Mouse (Mus musculus) right cerebral cortex, postnatal 10 days (tissue): Measurements from ENCODE around the gene Ccl17.
"Not testable (repeated sequence)": the region's sequence is repeated elsewhere in the genome, so short reads cannot be mapped to it uniquely, and the experiment has no call there.

Source experiments
- DNase-seq, 2 experiments: peaks; one replicate each; pipeline ENCODE4 v3.0.0; 2021; ENCODE audit warnings: low spot score in 2 of 2

Gene Ccl17

GRCm38 (mm10) chr8:94826210-94826609 is 16.0 kb downstream of the Ccl17 start:
- no peak for DNase-seq

GRCm38 (mm10) chr8:94828284-94828683 is 18.0 kb downstream of the Ccl17 start:
- DNase-seq, result no peak

GRCm38 (mm10) chr8:94833901-94834405 is 23.7 kb downstream of the Ccl17 start:
- not testable (repeated sequence) for DNase-seq

GRCm38 (mm10) chr8:94835751-94836150 is 25.5 kb downstream of the Ccl17 start:
- DNase-seq, result not testable (repeated sequence)

GRCm38 (mm10) chr8:94836456-94837240 is 26.4 kb downstream of the Ccl17 start:
- no peak for DNase-seq

GRCm38 (mm10) chr8:94837662-94838574 is 27.7 kb downstream of the Ccl17 start, which contains the start of the genes Coq9 and Ciapin1:
Gene Coq9, plus strand, starts transcription at chr8:94838321.
Gene Ciapin1, minus strand, starts transcription at chr8:94838358.
- DNase-seq, result peak; percentile 97 to 98

GRCm38 (mm10) chr8:94838600-94838999 is 28.3 kb downstream of the Ccl17 start:
- peak; percentile 81 to 87 for DNase-seq

GRCm38 (mm10) chr8:94841183-94841582 is 30.9 kb downstream of the Ccl17 start:
- DNase-seq, result no peak

GRCm38 (mm10) chr8:94850049-94850448 is 39.8 kb downstream of the Ccl17 start:
- no peak for DNase-seq

- not testable (repeated sequence) for DNase-seq
These were observed 44.5 kb downstream of the Ccl17 start for GRCm38 (mm10) chr8:94854761-94855160.

- DNase-seq, result no peak
These were observed 46.7 kb downstream of the Ccl17 start for GRCm38 (mm10) chr8:94857011-94857345.

GRCm38 (mm10) chr8:94857346-94858173 is 47.3 kb downstream of the Ccl17 start, which contains the start of gene Polr2c:
Gene Polr2c, plus strand, starts transcription at chr8:94857450.
- peak; percentile 92 to 95 for DNase-seq

- DNase-seq, result peak; percentile 61 to 72
These were observed 51.2 kb downstream of the Ccl17 start for GRCm38 (mm10) chr8:94861352-94861910.
